Mouse (Mus musculus) intestine, embryonic 15.5 days (tissue): ENCODE data around the gene Cacna1c. TPM values are rescaled to one million over a fixed set of nuclear protein-coding genes. Genes with fewer than 3 reads are reported as not detected.

Source experiments
- ATAC-seq: fragments of 200-750 bp; cut with Nextera tagmentation; 2 replicates; pipeline ENCODE4 v1.8.0; 2017; ENCODE audit warnings: moderate TSS enrichment, moderate library complexity
- H3K27ac ChIP-seq: fragments of 300-500 bp; sonication (generic); 2 replicates; pipeline ENCODE4 v1.5.1; 2015; ENCODE audit warnings: mild to moderate bottlenecking, inconsistent platforms
- H3K27me3 ChIP-seq: fragments of 300-500 bp; sonication (generic); replicated peaks from 2 replicates; pipeline ENCODE4 v1.6.1; 2015; ENCODE audit warnings: inconsistent platforms
- H3K36me3 ChIP-seq: fragments of 300-500 bp; sonication (generic); 2 replicates; pipeline ENCODE4 v1.6.1; 2015; ENCODE audit warnings: inconsistent platforms
- H3K4me1 ChIP-seq: fragments of 300-500 bp; sonication (generic); replicated peaks from 2 replicates; pipeline ENCODE4 v1.6.1; 2015; ENCODE audit warnings: inconsistent platforms
- H3K4me2 ChIP-seq: fragments of 300-500 bp; sonication (generic); replicated peaks from 2 replicates; pipeline ENCODE4 v1.6.1; 2015; ENCODE audit warnings: mild to moderate bottlenecking, inconsistent platforms
- H3K4me3 ChIP-seq: fragments of 300-500 bp; sonication (generic); replicated peaks from 2 replicates; pipeline ENCODE4 v1.5.1; 2015; ENCODE audit warnings: inconsistent platforms
- H3K9ac ChIP-seq: fragments of 300-500 bp; sonication (generic); 2 replicates; pipeline ENCODE4 v1.6.1; 2015; ENCODE audit warnings: inconsistent platforms
- H3K9me3 ChIP-seq: fragments of 300-500 bp; sonication (generic); 2 replicates; pipeline ENCODE4 v1.6.1; 2016; ENCODE audit warnings: inconsistent platforms
- WGBS: fragments of 180-500 bp; shearing (Covaris S2); methylation state at CpG from one replicate; pipeline ENCODE4 v1.1.7; 2015; 5-methylcytosine and 5-hydroxymethylcytosine counted together
- polyA plus RNA-seq: library from polyadenylated mRNA; unstranded; fragments of >200 nt; fragmentation: Nextera tagmentation; extraction: Ambion mirVana; gene quantifications from 2 replicates; pipeline ENCODE4 v1.2.1, GENCODE M21; 2015

The Cacna1c gene
- polyA plus RNA-seq, 1 experiment from 2014 or later = 3.0 TPM

DNA sequence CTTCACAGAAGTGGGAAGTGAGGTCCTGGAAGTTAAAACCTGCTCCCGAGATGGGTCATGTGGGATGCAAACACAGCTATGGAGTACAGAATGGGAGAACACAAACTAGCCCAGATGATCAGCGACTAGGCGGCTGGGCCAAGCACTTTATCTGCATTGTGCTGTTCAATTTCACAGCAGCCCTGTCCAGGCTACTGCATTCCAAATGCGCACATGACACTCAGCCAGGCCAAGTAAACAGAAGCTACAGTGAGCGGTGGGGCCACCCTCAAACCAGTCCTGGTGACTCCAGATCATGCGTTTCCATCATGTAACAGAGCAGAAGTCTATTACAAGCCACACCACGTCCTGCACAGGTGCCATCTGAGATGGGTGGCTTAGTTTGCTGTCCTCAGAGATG lies 376.6 kb downstream of the Cacna1c start:
- WGBS = 47% methylated on average over 7 of the region's 7 CpGs
- no peaks in the 10 kb centered on the region for H3K4me1 ChIP-seq

DNA sequence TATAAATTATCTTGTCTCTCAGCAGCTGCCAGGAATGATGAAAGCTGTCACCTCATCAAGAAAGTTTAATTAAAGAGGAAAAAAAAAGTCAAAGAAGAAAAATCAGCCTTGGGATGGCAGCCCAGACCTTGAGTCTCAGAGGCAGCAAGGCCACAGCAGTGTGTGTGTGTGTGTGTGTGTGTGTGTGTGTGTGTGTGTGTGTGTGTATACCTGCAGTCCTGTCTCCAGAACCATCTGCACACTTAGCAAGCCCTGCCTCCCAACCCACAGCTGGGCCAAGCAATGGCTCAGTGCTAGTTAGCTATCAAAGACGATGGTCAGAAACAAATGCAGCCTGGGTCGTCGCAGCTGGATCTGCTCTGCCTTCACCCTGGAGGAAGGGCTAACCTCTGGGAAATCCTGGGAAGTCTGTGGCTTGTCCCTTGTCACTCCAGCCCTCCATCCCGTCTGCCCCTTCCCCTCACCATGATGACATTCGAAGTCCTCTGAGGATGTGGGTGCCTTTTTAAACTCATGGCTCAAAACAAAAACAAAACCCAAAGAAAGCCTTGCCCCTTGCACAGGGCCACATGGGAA lies 378.2 kb downstream of the Cacna1c start:
- WGBS = 59% methylated on average over 5 of the region's 5 CpGs

More for the DNA sequence above, 376.6 kb downstream of the Cacna1c start:
- H3K27ac ChIP-seq = no peak overlapping the region
- no peak for ATAC-seq
- H3K27me3 ChIP-seq = no peaks in the 10 kb centered on the region
- H3K9ac ChIP-seq = no peak overlapping the region
- H3K4me3 ChIP-seq = no peak overlapping the region
- no peaks in the 10 kb centered on the region for H3K9me3 ChIP-seq
- no peaks in the 10 kb centered on the region for H3K36me3 ChIP-seq
- no peak overlapping the region for H3K4me2 ChIP-seq

DNA sequence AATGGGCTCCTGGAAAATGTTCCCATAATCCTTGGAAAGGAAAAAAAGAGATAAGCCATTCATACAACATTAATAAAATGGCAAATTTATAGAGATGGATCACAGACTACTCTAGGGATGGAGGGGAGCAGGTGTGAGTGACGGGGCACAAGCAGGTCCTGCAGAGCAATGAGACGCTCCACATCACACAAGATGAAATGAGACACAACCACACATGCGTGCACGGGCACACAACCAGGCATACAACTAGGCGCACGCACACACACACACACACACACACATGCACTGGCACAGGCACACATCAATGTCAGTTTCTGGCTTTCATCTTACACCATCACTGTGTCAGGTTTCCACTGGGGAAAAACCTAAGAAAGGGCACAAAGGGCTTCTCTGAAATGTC lies 380.0 kb downstream of the Cacna1c start:
- Histone ChIP-seq H3K9ac (no peak overlapping the region), H3K4me2 (no peak overlapping the region), H3K4me3 (no peak overlapping the region), H3K27me3 (no peaks in the 10 kb centered on the region), H3K27ac (no peak overlapping the region), H3K9me3 (no peaks in the 10 kb centered on the region), H3K36me3 (no peaks in the 10 kb centered on the region), H3K4me1 (no peaks in the 10 kb centered on the region)
- 87% methylated on average over 6 of the region's 6 CpGs for WGBS
- no peak for ATAC-seq

More for the DNA sequence above, 378.2 kb downstream of the Cacna1c start:
- Histone ChIP-seq H3K9ac (no peak overlapping the region), H3K4me3 (no peak overlapping the region), H3K4me2 (no peak overlapping the region), H3K27me3 (no peaks in the 10 kb centered on the region), H3K36me3 (no peaks in the 10 kb centered on the region), H3K4me1 (no peaks in the 10 kb centered on the region), H3K9me3 (no peaks in the 10 kb centered on the region), H3K27ac (no peak overlapping the region)
- no peak for ATAC-seq

DNA sequence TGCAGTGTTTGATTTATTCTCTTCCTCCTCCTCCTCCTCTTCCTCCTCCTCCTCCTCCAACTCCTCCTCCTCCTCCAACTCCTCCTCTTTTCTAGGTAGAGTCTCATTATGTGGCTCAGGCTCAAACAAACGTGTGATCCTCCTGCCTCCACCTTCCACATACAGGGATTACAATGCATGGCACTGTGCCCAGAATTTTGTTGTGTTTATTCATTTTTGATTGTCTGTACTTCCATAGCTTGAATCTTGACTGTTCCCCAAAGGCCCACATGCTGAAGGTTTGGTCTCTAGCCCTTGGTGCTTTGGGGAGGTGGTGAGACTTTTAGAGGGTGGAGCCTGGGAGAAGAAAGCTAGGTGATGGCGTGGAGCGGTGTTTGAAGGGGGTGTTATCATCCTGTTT lies 383.7 kb downstream of the Cacna1c start:
- H3K36me3 ChIP-seq = no peaks in the 10 kb centered on the region
- H3K9ac ChIP-seq = no peak overlapping the region
- H3K9me3 ChIP-seq = no peaks in the 10 kb centered on the region
- no peaks in the 10 kb centered on the region for H3K27me3 ChIP-seq
- H3K4me2 ChIP-seq = no peak overlapping the region
- WGBS = 62% methylated on average over 3 of the region's 3 CpGs
- no peak overlapping the region for H3K4me3 ChIP-seq
- H3K27ac ChIP-seq = no peak overlapping the region
- ATAC-seq = no peak
- H3K4me1 ChIP-seq = no peaks in the 10 kb centered on the region

DNA sequence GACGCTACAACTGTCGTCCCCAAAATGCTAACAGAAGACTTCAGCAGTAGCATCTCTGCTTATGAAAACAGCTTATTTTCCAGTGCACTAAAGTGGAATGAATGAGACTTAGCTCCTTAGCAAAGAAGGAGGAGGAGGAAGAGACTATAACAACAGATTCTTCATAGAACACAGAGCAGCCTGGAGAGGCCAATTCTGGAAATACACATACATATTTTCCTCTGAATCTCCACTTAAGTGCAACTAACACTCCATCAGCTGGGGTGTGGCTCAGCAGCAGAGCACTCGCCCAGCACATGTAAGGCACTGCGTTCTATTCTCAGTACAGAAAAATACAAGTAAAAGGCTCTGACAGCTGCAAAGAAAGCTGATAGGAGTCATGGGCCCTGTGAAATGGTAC lies 384.2 kb downstream of the Cacna1c start:
- Histone ChIP-seq H3K27me3 (no peaks in the 10 kb centered on the region), H3K27ac (no peak overlapping the region), H3K9me3 (no peaks in the 10 kb centered on the region), H3K4me1 (no peaks in the 10 kb centered on the region), H3K9ac (no peak overlapping the region), H3K36me3 (no peaks in the 10 kb centered on the region), H3K4me3 (no peak overlapping the region), H3K4me2 (no peak overlapping the region)
- no peak for ATAC-seq
- 84% methylated on average over 4 of the region's 4 CpGs for WGBS

DNA sequence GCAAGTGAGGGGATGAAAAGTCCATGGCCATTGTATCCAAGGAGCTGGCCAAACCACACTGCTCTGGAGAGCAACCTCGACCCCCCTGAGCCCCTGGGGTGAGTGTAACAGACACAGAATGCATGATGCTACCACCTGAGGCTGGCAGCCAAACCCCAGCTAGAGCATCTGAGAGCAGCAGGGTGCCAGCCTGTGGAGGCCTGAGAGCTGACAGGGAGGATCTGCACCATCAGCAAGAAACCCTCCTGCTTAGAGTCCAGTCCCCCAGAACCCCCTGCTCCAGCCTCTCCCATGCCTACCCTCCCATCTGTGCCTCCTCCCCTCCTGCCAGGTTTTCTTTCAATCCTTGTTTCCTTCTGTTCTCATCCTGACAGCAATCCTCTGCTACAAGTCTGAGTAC lies 385.4 kb downstream of the Cacna1c start:
- Histone ChIP-seq H3K4me2 (no peak overlapping the region), H3K4me1 (no peaks in the 10 kb centered on the region), H3K27ac (no peak overlapping the region), H3K27me3 (no peaks in the 10 kb centered on the region), H3K9ac (no peak overlapping the region), H3K9me3 (no peaks in the 10 kb centered on the region), H3K36me3 (no peaks in the 10 kb centered on the region), H3K4me3 (no peak overlapping the region)
- no peak for ATAC-seq
- 44% methylated on average over 1 of the region's 1 CpGs for WGBS

DNA sequence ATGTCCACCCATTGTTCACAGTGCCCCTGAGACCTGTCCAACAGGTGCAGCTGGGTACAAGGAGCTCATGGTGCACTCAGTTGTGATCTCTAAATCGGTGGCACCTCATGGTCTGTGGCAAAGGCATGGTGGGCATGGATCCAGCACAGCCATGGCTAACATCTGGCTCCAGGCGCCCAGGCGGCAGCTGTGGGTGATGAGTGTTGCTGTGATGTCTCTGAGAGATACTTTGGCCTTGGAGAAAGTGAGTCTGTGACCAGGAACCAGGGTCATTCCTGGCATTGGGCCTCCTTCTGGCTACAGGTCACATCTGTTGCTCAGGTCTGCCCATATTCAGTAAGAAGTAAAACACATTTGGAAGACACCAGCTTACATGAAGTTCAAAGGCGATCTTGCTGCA lies 391.1 kb downstream of the Cacna1c start:
- no peaks in the 10 kb centered on the region for H3K9me3 ChIP-seq
- no peak overlapping the region for H3K4me2 ChIP-seq
- H3K9ac ChIP-seq = no peak overlapping the region
- H3K27ac ChIP-seq = no peak overlapping the region
- H3K36me3 ChIP-seq = no peaks in the 10 kb centered on the region
- no peak overlapping the region for H3K4me3 ChIP-seq
- no peak for ATAC-seq
- H3K27me3 ChIP-seq = no peaks in the 10 kb centered on the region
- 87% methylated on average over 4 of the region's 4 CpGs for WGBS
- H3K4me1 ChIP-seq = no peaks in the 10 kb centered on the region

DNA sequence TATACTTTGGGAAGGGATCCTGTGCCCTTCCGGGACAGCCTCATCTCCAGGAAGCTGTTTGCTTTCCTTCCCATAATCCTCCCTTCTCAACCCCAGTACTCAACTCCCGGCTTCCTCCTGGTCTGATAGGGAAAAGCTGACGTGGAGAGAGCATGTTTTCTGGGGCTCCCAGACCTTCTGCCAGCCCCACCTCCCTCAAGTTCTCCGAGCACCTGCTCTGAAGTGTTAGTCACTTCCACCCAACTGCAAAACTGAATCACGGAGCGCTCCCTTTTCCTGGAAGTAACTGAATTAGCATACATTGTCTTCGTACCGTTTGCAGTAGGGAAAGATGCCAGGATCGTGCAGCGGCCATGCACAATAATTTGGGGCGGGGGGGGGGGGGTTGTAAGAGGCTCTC lies 393.9 kb downstream of the Cacna1c start:
- H3K27ac ChIP-seq = no peak overlapping the region
- H3K4me1 ChIP-seq = no peaks in the 10 kb centered on the region
- H3K27me3 ChIP-seq = no peaks in the 10 kb centered on the region
- no peak for ATAC-seq
- no peak overlapping the region for H3K4me3 ChIP-seq
- no peak overlapping the region for H3K9ac ChIP-seq
- H3K36me3 ChIP-seq = no peaks in the 10 kb centered on the region
- H3K4me2 ChIP-seq = no peak overlapping the region
- no peaks in the 10 kb centered on the region for H3K9me3 ChIP-seq
- 55% methylated on average over 11 of the region's 11 CpGs for WGBS

DNA sequence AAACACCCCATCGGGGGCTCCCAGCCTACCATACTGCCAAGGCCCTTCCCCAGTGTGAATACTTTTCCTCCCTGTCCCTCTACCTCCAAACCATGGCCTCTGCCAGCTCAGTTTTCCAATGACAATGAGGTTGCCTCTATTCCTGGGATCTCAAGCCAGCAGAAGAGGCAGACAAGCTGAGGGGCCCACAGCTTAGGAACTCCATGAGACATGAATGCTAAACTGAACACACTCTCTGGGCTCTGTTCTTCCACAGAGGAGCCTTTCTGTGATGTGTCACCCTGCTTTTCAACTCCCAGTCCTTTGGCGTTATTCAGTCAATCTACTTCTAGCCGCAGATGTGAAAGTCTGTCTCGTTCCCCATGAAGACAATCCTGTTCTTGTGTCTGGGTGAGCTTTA lies 399.8 kb downstream of the Cacna1c start:
- Histone ChIP-seq H3K9me3 (no peaks in the 10 kb centered on the region), H3K4me3 (no peak overlapping the region), H3K27ac (no peak overlapping the region), H3K9ac (no peak overlapping the region), H3K4me1 (peaks cover 9% of the 10 kb centered on the region), H3K27me3 (no peaks in the 10 kb centered on the region), H3K36me3 (no peaks in the 10 kb centered on the region), H3K4me2 (no peak overlapping the region)
- no peak for ATAC-seq
- 95% methylated on average over 4 of the region's 4 CpGs for WGBS

DNA sequence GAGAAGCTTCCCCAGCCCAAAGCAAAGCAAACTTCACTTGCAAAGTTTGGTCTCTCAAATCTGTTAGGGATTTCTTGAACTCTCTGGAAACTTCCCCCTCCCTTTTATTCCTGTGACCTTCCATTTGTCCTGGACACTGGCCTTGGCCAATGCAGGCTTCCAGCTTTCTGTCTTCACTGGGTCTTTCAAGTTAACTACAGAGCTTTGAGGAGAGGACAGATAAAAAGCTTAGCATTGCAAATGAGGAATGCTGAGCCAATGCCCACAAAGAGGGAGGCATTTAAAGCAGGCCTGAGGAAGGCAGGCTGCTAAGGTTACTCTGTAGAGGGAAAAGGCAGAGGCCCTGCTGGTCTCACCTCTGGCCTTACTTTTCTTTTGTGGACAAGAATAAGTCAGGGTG lies 400.5 kb downstream of the Cacna1c start:
- H3K27ac ChIP-seq = no peak overlapping the region

DNA sequence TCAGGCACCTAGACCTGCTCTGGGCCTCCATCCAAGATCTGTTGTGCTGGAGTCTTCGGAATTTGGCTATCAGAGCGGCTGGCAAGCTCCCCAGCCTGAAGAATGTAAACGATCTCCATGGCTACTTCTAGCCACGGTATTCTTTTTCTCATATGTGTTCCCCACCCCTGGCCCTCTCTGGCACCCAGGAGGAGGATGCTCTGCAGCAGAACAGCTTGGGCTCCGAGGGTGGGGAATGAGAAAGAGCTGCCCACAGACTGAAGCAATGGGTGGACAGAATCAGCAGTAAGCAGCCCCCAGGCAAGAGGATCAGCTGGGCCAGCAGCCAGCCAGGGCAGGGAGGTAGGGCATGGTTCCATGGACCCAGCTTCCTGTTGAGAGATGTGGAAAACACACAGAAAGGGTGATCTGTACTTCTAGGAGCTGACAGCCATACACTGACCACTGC lies 404.3 kb downstream of the Cacna1c start:
- Histone ChIP-seq H3K4me2 (no peak overlapping the region), H3K9ac (no peak overlapping the region), H3K27ac (peak overlapping the region; percentile 51; the same call in 1 of the 2 replicates), H3K4me1 (peaks cover 10% of the 10 kb centered on the region), H3K4me3 (no peak overlapping the region), H3K27me3 (no peaks in the 10 kb centered on the region), H3K36me3 (no peaks in the 10 kb centered on the region), H3K9me3 (no peaks in the 10 kb centered on the region)
- peak; percentile 56; the same call in 1 of the 2 replicates for ATAC-seq
- WGBS = 14% methylated on average over 5 of the region's 5 CpGs

More for the DNA sequence above, 400.5 kb downstream of the Cacna1c start:
- ATAC-seq = no peak
- Histone ChIP-seq H3K4me3 (no peak overlapping the region), H3K9me3 (no peaks in the 10 kb centered on the region), H3K27me3 (no peaks in the 10 kb centered on the region), H3K36me3 (no peaks in the 10 kb centered on the region), H3K4me1 (peaks cover 10% of the 10 kb centered on the region), H3K9ac (no peak overlapping the region), H3K4me2 (no peak overlapping the region)

DNA sequence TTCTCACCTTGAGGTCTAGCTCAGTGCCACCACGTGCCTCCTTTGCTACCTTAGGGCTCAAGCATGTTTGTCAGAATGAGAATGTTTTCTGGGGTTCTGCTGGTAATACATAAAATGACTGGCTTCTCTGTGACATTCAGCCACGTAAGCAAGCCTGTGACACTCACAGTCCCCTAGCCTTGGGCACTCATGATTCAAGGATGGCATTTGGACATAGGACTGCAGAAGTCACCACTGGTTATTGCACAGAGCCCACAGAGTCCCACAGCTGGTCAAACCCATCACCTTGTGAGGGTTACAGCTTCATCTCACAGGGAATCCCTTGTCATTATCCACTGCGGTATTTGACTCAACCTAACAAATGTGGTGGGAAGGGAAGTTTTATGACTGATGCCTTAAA lies 408.3 kb downstream of the Cacna1c start:
- WGBS = 77% methylated on average over 3 of the region's 3 CpGs
- H3K9ac ChIP-seq = no peak overlapping the region
- H3K36me3 ChIP-seq = no peaks in the 10 kb centered on the region
- no peak overlapping the region for H3K4me2 ChIP-seq
- no peaks in the 10 kb centered on the region for H3K27me3 ChIP-seq
- ATAC-seq = no peak
- H3K9me3 ChIP-seq = no peaks in the 10 kb centered on the region
- H3K27ac ChIP-seq = no peak overlapping the region
- peaks cover 10% of the 10 kb centered on the region for H3K4me1 ChIP-seq
- no peak overlapping the region for H3K4me3 ChIP-seq

DNA sequence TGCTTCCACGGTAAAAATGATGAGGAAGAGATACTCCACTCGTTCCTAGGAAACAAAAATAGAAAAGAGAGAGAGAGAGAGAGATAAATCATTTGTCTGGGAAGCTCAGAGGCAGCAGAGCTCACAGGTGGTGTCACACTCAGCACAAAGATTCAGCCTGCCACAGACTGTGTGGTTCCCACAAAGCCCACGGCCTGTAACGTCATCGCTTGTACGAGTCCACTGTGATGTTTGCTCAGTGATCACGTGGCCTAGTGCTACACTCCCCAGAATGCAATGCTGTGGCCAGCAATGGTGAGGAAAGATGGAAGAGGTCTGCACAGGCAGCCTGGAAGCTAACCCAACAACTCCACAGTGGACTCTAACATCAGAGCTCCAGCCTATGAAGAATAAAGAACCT lies 415.9 kb downstream of the Cacna1c start:
- Histone ChIP-seq H3K27me3 (no peaks in the 10 kb centered on the region), H3K27ac (no peak overlapping the region), H3K4me2 (no peak overlapping the region), H3K36me3 (no peaks in the 10 kb centered on the region), H3K4me1 (0 out of 2 replicates have a peak, but pooled peaks cover 4% of the 10 kb centered on the region), H3K9me3 (no peaks in the 10 kb centered on the region), H3K9ac (no peak overlapping the region), H3K4me3 (no peak overlapping the region)
- 66% methylated on average over 7 of the region's 7 CpGs for WGBS
- ATAC-seq = no peak
